Mouse (Mus musculus): ENCODE measurements around the gene Slc38a7. TPM values are rescaled to one million over a fixed set of nuclear protein-coding genes. Genes with fewer than 3 reads are reported as not detected.
A peak's percentile ranks its signal among the peaks of the same experiment; 100 is the strongest.
"Not testable (repeated sequence)": the region's sequence is repeated elsewhere in the genome, so short reads cannot be mapped to it uniquely, and the experiment has no call there.

Slc38a7 gene
- polyA plus RNA-seq, 1 experiment from 2014 or later, result 10.1 TPM

DNA sequence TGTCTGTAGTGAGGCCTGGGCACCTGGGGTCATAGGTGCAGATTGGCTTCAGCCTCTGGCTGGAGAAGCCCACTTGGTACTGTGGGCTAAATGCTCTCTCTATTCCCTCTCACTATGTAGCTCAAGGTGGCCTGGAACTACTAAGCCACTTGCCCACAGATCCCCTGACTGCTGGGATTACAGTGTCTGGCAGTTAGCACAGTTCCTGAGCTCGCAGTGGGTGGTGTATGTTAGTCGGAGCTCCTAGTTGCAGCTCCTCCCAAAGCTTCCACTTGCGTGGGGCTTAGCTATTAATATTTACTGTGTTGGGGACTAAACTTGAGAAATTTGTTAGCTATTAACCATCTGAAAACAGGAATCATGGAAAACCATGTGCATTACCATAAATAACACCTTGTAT lies 28.2 kb upstream of the Slc38a7 start:
- Histone ChIP-seq H3K27ac (no peak overlapping the region), H3K4me2 (no peak overlapping the region), H3K4me3 (no peak overlapping the region), H3K9me3 (replicated peaks) (no peaks in the 10 kb centered on the region), H3K36me3 (peaks cover 11% of the 10 kb centered on the region), H3K4me1 (replicated peaks) (peaks cover 42% of the 10 kb centered on the region), H3K9ac (no peak overlapping the region), H3K27me3 (no peaks in the 10 kb centered on the region)
- 66% methylated on average over 3 of the region's 3 CpGs for WGBS
- no peak for ATAC-seq (replicated peaks; ENCODE audit: insufficient number of reproducible peaks, insufficient read depth, low FRiP score, low read depth)

- 91% methylated on average over 4 of the region's 4 CpGs for WGBS
- H3K4me3 ChIP-seq, result no peak overlapping the region
- no peak for ATAC-seq (replicated peaks; ENCODE audit: insufficient number of reproducible peaks, insufficient read depth, low FRiP score, low read depth)
- H3K27ac ChIP-seq, result no peak overlapping the region
- H3K27me3 ChIP-seq, result no peaks in the 10 kb centered on the region
- peaks cover 27% of the 10 kb centered on the region for H3K36me3 ChIP-seq
- H3K9me3 ChIP-seq (replicated peaks), result no peaks in the 10 kb centered on the region
- peaks cover 27% of the 10 kb centered on the region for H3K4me1 ChIP-seq (replicated peaks)
- no peak overlapping the region for H3K4me2 ChIP-seq
- no peak overlapping the region for H3K9ac ChIP-seq
Measured at GRCm38 (mm10) chr8:95879823-95880222, 26.5 kb upstream of the Slc38a7 start.

- Histone ChIP-seq H3K4me2 (peak overlapping the region; percentile 59), H3K9ac (peak overlapping the region; percentile 6; the same call in 1 of the 2 replicates), H3K27me3 (no peaks in the 10 kb centered on the region), H3K27ac (peak overlapping the region; percentile 81), H3K4me1 (replicated peaks) (peaks cover 19% of the 10 kb centered on the region), H3K36me3 (peaks cover 41% of the 10 kb centered on the region), H3K4me3 (peak overlapping the region; percentile 38), H3K9me3 (replicated peaks) (no peaks in the 10 kb centered on the region)
- WGBS, result 34% methylated on average over 12 of the region's 12 CpGs
- 0 out of 2 replicates have a peak, but pooled peaks have one; percentile 19 for ATAC-seq (replicated peaks; ENCODE audit: insufficient number of reproducible peaks, insufficient read depth, low FRiP score, low read depth)
Measured at GRCm38 (mm10) chr8:95878176-95878962, 25.0 kb upstream of the Slc38a7 start.

DNA sequence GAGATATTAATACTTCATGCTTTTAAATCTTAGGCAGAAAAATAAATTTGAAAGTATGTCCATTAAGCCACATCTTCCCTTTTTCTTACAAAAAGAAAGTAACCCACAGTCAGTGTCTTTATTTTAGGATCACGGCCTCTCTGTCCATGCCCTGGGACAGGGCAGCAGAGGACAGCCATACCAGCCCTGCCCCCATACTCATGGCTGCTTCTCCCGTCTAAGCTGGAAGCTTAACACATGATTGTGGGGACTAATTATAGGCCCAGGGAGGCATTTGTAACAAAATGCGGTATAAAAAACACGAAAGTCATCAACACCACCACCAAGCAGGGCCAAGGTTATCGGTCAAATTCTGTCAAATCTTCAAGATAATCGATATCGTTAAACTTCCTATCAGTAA lies 21.9 kb upstream of the Slc38a7 start:
- Histone ChIP-seq H3K27ac (peak overlapping the region; percentile 37; the same call in 1 of the 2 replicates), H3K4me3 (no peak overlapping the region), H3K9me3 (replicated peaks) (no peaks in the 10 kb centered on the region), H3K36me3 (peaks cover 72% of the 10 kb centered on the region), H3K4me1 (replicated peaks) (peaks cover 9% of the 10 kb centered on the region), H3K4me2 (no peak overlapping the region), H3K27me3 (no peaks in the 10 kb centered on the region), H3K9ac (no peak overlapping the region)
- no peak for ATAC-seq (replicated peaks; ENCODE audit: insufficient number of reproducible peaks, insufficient read depth, low FRiP score, low read depth)
- 73% methylated on average over 7 of the region's 7 CpGs for WGBS

DNA sequence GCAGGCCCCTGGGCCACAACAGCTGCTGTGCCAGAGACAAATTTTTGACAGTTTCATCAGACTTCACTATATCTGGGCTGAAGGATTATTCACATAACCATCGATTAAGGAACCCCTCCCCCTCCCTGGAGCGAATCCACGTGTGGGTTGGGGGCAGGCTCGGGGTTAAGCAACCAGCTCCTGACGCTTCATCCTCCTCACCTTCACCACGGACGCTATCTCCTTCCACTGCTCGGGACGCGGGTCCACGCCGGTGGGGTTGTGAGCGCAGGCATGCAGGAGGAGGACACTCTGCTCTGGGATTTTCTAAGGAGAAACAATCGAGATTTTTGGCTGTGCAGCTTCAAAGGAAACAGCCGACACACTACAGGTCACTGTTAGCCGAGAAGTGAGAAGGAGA lies 18.4 kb upstream of the Slc38a7 start:
- H3K36me3 ChIP-seq, result peaks cover 96% of the 10 kb centered on the region
- H3K27ac ChIP-seq, result no peak overlapping the region
- H3K9me3 ChIP-seq (replicated peaks), result no peaks in the 10 kb centered on the region
- WGBS, result 88% methylated on average over 16 of the region's 16 CpGs
- no peaks in the 10 kb centered on the region for H3K4me1 ChIP-seq (replicated peaks)
- no peak overlapping the region for H3K4me2 ChIP-seq
- ATAC-seq (replicated peaks; ENCODE audit: insufficient number of reproducible peaks, insufficient read depth, low FRiP score, low read depth), result no peak
- H3K27me3 ChIP-seq, result no peaks in the 10 kb centered on the region
- H3K9ac ChIP-seq, result no peak overlapping the region
- H3K4me3 ChIP-seq, result no peak overlapping the region

DNA sequence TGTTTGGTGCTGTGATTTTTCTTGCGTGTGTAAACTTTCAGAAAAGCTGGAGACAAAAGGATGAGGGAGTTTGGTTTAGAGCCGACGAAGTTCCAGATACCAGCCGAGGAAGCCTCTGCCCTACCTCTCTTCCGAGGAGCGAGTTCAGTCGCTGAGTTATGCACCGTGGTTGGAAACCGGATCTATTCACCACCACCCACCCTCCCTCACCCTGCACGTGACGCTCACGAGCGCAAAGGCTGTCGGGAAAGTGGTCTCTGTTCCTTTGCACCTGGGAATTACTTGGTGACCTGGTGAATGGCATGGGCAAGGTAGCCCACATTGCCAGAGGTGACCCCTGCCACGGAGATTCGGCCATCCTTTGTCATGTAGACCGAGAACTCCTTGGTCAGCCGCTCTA lies 11.5 kb upstream of the Slc38a7 start:
- H3K4me3 ChIP-seq; ATAC-seq (replicated peaks; ENCODE audit: insufficient number of reproducible peaks, insufficient read depth, low FRiP score, low read depth); H3K4me2 ChIP-seq; H3K9me3 ChIP-seq (replicated peaks); H3K27me3 ChIP-seq; H3K9ac ChIP-seq; H3K4me1 ChIP-seq (replicated peaks); H3K27ac ChIP-seq: not testable (repeated sequence)
- peaks cover 41% of the 10 kb centered on the region for H3K36me3 ChIP-seq
- WGBS, result 92% methylated on average over 18 of the region's 18 CpGs

DNA sequence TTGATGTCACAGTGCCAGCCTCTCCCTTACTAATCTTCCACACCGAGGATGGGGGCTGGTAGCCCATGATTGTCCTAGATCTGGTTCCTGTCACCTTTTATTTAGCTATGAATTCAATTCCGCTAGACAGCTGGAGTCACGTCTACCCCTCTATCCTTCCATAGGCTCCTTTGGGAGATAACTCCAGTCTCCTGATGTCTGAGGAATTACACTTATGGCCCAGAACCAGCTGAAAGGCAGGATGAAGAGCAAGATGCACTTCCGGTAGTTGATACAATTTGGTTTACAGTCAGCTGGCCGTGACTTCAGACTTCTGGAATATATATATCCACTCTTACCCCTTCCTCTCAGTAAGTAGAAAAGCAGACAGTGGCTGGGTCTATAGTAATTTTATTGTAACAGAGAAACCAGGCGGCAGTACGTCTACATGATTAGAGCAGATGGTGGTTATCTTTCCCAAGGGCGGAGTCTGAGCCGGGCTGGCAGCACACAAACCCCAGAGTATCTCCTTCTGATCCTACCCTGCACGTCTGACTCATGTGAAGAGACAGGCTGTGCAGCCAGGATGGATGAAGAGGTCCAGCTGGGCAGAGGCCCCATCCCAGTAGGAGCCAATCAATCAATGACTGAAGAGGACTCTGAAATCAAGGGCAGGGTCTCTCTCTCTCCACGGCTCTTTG lies 10.6 kb upstream of the Slc38a7 start:
- not testable (repeated sequence) for H3K4me3 ChIP-seq; H3K4me1 ChIP-seq (replicated peaks); H3K27ac ChIP-seq; ATAC-seq (replicated peaks; ENCODE audit: insufficient number of reproducible peaks, insufficient read depth, low FRiP score, low read depth); H3K27me3 ChIP-seq; H3K9ac ChIP-seq; H3K9me3 ChIP-seq (replicated peaks); H3K4me2 ChIP-seq
- peaks cover 31% of the 10 kb centered on the region for H3K36me3 ChIP-seq
- WGBS, result 54% methylated on average over 11 of the region's 11 CpGs

GRCm38 (mm10) chr8:95854174-95854573 lies 835 bp upstream of the Slc38a7 start:
- peaks cover 14% of the 10 kb centered on the region for H3K4me1 ChIP-seq (replicated peaks)
- no peak overlapping the region for H3K4me3 ChIP-seq
- WGBS, result 79% methylated on average over 6 of the region's 6 CpGs
- H3K27me3 ChIP-seq, result no peaks in the 10 kb centered on the region
- no peaks in the 10 kb centered on the region for H3K9me3 ChIP-seq (replicated peaks)
- H3K4me2 ChIP-seq, result no peak overlapping the region
- H3K9ac ChIP-seq, result no peak overlapping the region
- no peak overlapping the region for H3K27ac ChIP-seq
- H3K36me3 ChIP-seq, result no peaks in the 10 kb centered on the region
- ATAC-seq (replicated peaks; ENCODE audit: insufficient number of reproducible peaks, insufficient read depth, low FRiP score, low read depth), result no peak

DNA sequence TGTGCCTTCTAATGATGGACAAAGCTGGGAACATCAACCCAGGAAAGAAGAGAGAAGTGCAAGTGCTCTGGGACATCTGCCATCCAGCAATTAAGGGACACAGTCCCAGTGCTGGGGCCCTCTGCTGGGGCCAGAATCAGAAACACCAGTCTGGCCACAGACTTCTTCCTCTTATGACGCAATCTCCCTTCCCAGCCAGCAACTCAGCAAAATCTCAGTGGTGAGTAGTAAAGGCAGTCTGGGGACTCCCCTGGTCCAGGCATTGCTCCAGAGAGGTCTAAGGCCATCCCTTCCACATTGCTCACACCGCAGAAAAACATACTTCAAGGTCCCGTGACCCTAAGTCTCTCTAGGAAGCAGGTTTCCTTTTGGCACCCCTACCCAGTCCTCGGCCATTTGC lies 1.0 kb downstream of the Slc38a7 start:
- H3K4me1 ChIP-seq (replicated peaks), result peaks cover 14% of the 10 kb centered on the region
- H3K9me3 ChIP-seq (replicated peaks), result no peaks in the 10 kb centered on the region
- ATAC-seq (replicated peaks; ENCODE audit: insufficient number of reproducible peaks, insufficient read depth, low FRiP score, low read depth), result 0 out of 2 replicates have a peak, but pooled peaks have one; percentile 24
- H3K4me3 ChIP-seq, result peak overlapping the region; percentile 65
- H3K27ac ChIP-seq, result no peak overlapping the region
- WGBS, result 57% methylated on average over 4 of the region's 4 CpGs
- H3K36me3 ChIP-seq, result peaks cover 6% of the 10 kb centered on the region; the same call in 1 of the 2 replicates
- H3K9ac ChIP-seq, result peak overlapping the region; percentile 62
- H3K4me2 ChIP-seq, result peak overlapping the region; percentile 79
- H3K27me3 ChIP-seq, result no peaks in the 10 kb centered on the region

- no peak overlapping the region for H3K4me3 ChIP-seq
- H3K4me2 ChIP-seq, result no peak overlapping the region
- no peak overlapping the region for H3K9ac ChIP-seq
- peaks cover 6% of the 10 kb centered on the region; the same call in 1 of the 2 replicates for H3K36me3 ChIP-seq
- ATAC-seq (replicated peaks; ENCODE audit: insufficient number of reproducible peaks, insufficient read depth, low FRiP score, low read depth), result no peak
- no peak overlapping the region for H3K27ac ChIP-seq
- no peaks in the 10 kb centered on the region for H3K27me3 ChIP-seq
- no peaks in the 10 kb centered on the region for H3K9me3 ChIP-seq (replicated peaks)
- 93% methylated on average over 2 of the region's 2 CpGs for whole genome bisulfite sequencing
- H3K4me1 ChIP-seq (replicated peaks), result peaks cover 19% of the 10 kb centered on the region
Measured at GRCm38 (mm10) chr8:95850326-95850725, 3.0 kb downstream of the Slc38a7 start.

GRCm38 (mm10) chr8:95848734-95849464 lies 4.4 kb downstream of the Slc38a7 start:
- Histone ChIP-seq H3K9ac (no peak overlapping the region), H3K27ac (no peak overlapping the region), H3K9me3 (replicated peaks) (no peaks in the 10 kb centered on the region), H3K27me3 (no peaks in the 10 kb centered on the region), H3K36me3 (peaks cover 9% of the 10 kb centered on the region; the same call in 1 of the 2 replicates), H3K4me1 (replicated peaks) (peaks cover 19% of the 10 kb centered on the region), H3K4me2 (no peak overlapping the region), H3K4me3 (no peak overlapping the region)
- WGBS, result 81% methylated on average over 19 of the region's 19 CpGs
- no peak for ATAC-seq (replicated peaks; ENCODE audit: insufficient number of reproducible peaks, insufficient read depth, low FRiP score, low read depth)

All from heart, embryonic 15.5 days (tissue).